Mouse (Mus musculus): ENCODE data around the gene Sec14l4.

The Sec14l4 gene

DNA sequence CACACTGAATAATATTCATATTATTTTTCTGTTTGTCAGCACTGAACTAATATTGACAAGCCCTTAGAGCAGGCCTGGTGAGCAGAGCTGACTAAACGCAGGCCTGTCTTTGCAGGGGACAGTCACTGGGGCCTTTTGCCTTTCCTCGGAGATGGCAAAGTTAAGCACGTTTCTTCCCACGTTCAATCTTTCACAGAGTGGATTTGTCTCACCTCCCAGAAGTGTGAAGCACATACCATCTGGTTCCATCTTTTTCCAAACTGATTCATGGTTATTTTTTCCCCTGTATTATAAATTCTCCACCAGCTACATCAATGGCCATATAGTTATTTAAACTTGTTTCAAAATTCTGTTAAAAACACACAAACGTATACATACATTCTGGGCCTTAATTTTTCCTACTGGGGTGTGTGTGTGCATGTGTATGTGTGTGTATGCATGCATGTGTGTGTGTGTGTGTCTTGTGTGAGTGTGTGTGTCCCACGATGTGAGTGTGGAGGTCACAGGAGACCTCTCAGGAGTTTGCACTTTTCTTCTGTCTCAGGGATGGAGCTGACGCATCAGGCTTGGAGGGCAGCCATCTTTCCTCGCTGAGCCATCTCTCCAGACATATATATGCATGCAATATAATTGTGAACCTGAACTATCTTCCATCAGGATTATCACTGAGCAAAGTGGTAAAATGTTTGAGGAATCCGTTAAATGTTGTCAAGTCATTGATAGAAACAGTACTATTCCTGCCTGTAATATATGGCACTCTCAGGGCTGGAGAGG lies 3.5 kb upstream of the Sec14l4 start:
- no peak for DNase-seq

DNA sequence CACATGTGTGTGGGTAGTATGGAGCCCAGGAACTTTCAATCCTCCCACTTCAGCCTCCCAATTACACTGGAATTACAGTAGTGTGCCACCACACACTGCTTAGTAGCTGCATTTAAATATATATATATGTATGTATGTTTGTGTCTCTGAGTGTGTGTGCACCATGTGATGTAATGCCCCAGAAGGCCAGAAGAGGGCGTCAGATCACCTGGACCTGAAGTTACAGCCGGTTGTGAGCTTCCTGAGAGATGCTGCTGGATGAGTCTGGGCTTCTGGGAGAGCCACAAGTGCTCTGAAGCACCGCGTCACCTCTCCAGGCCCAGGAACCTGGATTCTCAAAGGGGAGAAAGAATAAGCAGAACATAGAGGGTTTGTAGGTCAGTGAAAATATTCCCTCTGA lies 1.9 kb upstream of the Sec14l4 start:
- DNase-seq, result no peak

DNA sequence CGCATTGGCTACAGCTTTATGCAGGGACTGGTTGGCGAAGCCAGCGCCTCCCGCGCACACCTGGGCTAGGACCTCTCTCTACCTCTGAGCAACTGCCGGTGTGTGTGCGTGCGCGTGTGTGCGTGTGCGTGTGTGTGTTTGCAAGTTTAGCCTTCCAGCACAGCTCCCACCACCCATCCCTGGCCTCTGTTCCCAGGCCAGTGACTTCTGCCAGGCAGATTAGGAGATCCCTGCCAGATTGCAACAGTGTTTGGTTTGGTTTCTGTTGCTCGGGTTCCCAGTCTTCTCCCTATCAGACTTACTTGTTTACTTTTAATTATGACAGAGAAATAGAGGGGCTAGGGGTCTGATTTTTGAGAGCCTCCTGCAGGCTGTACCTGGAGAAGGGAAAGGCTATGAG lies 699 bp downstream of the Sec14l4 start:
- DNase-seq, result no peak

DNA sequence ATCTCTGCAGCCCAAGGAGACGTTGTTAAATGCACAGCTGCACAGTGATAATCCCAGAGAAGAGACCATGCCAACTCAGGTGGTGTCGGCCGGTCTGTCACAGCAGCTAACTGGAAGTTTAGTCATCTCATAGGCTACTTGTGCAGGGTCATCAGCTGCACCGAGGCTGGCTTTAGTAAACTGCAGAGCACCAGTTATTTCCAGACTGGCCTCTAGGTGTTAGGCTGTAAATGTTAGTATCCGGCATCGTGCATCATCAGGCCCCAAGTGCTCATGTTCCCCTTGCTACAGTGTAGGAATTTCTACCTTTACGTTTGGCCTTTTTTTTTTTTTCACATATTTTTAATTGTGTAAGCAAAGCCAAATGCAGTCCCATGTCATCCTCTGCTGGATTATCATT lies 2.2 kb downstream of the Sec14l4 start:
- no peak for DNase-seq

DNA sequence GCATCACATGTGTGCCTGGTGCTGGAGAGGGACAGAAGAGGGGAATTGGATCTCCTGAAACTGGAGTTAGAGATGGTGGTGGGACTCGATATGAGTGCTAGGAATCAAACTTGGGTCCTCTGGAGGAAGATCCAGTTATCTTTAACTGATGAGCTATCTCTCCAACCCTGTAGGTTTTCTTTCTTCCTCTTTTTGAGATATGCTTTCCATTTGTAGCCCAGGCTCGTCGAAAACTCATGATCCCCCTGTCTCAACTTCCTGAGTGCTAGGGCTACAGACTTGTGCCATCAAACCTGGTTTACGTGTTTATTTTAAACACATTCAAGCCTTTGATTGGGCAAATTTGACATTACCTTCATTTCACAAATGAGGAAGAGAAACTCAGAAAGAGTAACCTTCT lies 2.9 kb downstream of the Sec14l4 start:
- no peak for DNase-seq

DNA sequence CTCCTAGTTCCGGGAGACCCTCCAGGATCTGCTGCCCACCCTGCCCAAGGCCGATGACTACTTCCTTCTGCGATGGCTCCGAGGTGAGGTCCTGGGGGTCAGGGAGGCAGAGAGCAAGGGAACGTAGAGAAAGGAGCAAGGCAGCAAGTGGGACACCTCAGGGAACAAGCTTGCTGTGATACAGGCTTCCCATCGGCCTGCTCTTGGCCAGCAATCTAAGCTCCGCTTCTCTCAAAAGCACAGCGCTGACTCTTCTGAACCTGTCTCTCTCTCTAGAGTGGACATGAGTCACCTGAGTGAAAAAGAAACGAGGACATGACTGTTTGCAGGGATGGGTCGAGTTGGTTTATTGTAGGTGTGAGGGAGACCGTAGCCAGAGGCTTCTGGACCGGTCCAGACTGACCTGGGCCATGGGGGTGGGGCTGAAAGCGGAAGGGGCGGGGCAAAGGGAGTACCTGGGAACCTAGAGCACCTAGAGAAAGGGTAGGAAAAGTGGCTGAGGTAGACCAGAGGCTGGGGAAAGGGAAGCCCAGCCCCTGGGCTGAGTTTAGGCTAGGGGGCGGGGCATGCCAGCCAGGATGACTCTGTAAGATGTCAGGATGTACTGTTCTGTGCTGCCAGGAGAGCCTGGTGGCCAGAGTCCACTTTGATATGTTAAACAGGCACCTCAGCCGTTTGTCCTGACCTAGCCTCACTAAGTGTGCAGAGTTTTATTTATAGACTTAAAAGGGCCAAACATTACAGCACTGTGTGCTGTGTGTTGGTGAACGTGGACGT lies 4.0 kb downstream of the Sec14l4 start:
- DNase-seq, result no peak

DNA sequence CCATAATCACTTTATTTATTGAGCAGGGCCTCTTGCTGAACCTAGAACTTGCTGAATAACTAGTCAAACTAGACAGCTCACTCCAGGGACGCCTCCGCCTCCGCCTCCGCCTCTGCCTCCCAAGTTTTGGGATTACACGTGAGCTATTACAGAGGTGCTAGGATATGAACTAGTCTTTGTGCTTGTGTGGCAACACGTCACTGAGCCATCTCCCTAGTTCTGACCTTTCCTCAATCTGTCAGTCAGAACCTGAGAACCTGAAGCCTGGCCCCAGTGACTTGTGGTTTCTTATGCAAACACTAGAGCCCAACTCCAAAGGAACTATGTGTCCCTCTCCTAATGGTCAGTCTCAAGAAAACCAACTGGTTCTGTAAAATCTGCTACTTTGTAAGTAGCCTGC lies 4.7 kb downstream of the Sec14l4 start:
- DNase-seq, result no peak

DNA sequence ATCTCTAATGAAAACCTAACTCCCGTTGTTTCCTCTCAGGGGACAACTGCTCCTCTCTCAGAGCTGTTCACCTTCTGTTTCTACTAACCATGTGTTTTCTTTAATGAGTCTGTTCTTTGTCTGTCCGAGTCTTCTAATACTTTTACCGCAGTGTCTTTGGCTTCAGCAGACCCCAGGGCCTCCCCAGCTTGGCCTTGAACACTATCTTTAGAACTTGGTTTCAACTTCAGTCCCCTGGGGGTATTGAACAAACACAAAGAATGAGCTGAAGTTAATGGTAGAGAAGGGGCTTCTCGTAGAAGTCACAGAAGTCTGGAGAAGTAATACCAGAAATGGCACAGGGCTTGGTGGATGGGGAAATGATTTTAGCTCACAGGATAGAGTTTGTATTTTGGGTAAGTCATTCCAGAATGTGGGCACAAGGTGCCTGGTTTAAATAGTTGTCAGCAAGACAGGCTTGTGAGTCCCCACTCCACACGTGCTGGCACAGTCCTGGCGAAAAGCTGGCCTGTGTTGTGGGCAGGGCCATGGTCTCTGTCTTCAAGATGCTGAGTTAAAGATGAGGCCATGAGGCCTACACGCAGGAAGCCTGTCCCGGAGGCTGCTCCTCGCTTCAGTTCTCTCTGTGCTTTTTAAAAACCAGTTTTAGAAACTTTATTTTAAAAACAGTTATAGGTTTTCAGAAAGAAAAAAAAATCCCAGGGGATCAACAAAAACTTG lies 5.3 kb downstream of the Sec14l4 start:
- no peak for DNase-seq

DNA sequence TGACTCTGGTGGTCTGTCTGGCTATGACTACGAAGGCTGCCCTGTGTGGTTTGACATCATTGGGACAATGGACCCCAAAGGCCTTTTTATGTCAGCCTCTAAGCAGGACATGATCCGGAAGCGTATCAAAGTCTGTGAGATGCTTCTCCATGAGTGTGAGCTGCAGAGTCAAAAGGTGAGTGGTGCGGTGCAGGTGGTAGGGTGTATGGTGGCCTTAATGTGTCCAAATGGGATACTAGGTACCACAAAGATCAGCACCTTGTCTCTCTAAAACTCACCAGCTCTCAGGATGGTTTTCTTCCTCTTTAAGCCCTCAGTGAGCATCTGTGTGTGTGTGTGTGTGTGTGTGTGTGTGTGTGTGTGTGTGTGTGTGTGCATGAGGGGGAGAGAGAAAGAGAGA lies 8.7 kb downstream of the Sec14l4 start:
- no peak for DNase-seq

DNA sequence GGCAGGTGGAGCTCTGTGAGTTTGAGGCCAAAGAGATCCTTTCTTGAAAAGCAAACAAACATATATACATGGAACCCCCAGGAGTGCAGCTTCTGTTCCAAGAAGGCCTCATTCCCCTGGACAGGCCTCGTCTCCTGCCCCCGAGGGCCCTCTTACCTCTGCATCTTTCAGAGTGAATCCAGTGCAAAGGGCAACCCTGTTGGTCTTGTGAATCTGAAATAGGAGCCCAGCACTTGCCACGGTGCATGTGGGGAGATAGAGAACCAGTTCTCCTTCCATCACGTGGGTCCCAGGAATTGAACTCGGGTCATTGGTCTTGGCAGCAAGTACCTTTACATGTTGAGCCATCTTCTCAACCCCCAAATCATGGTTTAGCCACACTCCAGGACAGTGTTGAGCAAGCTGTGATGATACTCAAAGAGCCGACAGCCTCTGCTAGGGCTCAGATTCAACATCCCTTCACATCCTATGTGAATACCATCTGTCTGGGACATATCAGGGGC lies 9.9 kb downstream of the Sec14l4 start:
- no peak for DNase-seq

DNA sequence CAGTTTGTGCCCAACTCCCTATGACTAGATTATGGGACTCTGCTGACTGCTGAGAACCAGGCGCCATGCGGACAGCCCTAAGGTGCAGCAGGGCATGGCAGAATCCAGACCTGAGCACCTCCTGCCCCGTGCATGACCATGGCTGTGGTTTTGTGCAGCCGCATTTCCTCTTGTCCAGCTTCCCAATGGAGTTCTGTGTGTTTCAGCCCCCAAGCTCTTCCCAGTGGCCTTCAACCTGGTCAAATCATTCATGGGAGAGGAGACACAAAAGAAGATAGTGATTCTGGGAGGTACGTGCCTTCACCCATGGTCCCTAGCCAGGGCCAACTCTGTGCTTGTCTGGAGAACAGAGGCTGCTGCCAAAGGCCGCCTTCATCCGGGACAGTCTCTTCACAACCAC lies 11.8 kb downstream of the Sec14l4 start:
- no peak for DNase-seq

DNA sequence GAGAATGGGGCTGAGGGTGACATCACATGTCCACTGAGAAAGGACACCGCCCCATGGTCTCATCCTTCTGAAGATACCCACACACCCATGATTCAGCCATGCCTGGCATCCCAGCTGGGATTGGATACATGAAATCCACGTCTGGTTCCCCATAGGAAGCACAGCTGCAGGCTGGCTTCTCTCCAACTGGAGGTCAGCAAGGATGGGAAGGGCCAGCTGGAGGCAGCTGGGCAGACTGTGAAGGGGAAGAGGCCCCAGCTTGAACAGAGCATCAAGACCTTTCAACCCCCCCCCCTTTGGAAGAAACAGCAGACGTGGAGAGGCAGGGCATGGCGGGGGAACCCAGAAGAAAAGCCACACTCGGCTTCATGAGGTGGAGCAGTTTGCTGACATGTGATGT lies 15.3 kb downstream of the Sec14l4 start:
- no peak for DNase-seq

DNA sequence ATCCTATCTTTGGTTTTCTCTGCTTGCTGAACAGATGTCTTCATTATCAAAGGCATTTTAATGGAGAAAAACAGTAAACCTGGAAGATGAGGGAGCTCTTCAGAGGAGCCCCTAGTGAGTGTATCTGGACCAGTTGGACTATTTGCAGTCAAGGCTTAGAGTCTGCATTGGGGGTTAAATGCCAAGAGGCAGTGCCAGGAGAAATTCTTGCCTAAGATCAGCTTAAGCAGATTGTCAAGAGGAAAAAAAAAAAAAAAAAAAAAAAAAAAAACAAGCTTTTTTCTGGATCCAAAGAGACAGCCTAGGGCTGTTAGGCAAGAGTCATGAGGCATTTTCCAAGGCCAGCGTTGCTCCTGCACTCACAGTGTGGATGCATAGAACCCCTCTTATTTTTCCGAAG lies 16.5 kb downstream of the Sec14l4 start:
- DNase-seq, result no peak

DNA sequence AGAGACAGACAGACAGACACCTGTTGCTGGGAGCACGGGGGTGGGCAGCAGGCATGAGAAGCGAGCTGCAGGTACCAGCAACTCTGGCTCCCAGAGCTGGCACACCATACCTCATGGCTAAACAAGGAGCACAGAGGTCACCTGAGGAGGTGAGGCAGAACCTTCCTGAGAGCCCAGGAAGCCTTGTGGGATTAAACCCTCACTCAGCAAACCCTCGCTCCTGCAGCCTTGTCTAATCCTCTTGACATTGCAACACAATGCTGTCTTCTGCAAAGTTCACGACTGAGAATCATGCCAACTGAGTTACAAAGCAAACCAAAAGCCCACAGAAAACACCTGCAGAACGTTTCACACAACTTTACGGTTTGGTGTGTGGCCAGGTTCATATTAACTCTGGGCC lies 17.2 kb downstream of the Sec14l4 start:
- no peak for DNase-seq

DNA sequence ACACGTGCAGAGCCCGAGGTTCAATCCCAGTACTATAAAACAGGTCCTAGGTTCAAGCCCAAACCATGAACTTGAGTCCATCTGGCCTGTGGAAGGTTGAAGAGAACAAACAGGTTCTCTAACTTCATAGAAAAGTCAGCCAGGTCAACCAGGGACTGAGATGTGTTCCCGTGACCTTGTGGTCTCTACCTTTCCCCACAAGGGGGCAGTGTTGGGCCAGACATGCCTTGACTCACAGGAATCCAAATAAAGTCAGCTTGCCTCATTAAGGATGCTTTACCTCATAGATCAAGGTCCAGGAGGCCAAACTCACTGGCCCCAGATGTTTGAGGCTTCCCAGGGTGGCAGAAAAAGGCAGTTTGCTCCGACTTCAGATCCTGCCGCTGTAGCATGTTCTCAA lies 22.3 kb downstream of the Sec14l4 start:
- DNase-seq, result peak; percentile 64

DNA sequence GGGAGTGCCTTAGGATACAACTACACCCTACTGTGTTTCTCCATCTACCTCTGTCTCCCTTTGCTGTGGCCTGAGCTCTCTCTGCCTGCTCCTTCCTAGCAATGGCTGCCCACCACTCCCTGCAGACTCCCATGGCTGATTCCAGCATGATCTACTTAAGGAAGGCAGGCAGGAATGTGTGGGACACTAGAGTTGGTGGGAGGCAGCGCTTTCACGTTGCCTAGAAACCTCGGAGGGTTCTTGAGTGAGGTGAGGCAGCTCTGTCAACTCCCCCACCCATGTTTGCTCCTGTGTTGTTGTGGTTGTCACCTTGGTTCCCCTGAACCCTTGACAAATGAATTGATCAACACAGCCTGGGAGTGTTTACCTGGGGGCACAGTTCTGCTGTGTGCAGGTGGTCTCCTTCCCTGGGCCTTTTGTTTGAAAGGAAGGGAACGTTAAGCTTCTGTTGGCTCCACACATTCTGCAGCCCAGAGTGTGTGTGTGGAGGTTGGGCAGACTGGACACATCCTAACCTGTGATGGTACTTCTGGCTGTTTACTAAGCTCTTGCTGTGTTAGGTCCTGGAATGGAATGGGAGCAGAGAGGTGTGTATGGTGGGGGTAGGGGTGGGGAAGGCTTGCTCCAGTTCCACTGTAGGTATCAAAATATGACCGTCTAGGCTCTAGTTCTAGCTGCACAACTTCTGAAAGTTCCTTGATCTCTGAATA lies 29.8 kb downstream of the Sec14l4 start:
- DNase-seq, result no peak

DNA sequence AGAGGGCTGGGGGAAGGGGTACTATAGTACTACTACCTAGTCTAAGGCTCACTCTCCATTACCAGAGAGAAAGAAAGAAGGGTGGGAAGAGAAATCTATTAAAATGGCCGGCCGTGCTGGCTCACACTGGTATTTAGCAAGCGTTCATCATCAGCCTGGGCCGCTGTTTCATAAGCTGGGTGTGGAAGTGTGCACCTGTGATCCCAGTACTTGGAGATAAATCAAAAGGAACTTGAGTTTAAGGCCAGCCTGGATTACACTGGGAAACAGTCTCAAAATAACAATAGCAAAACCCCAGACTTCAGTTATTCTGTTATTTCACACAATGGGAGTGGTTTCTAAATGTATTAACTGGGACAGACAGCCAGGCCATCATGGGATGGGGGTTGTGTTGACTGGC lies 31.3 kb downstream of the Sec14l4 start:
- DNase-seq, result no peak

DNA sequence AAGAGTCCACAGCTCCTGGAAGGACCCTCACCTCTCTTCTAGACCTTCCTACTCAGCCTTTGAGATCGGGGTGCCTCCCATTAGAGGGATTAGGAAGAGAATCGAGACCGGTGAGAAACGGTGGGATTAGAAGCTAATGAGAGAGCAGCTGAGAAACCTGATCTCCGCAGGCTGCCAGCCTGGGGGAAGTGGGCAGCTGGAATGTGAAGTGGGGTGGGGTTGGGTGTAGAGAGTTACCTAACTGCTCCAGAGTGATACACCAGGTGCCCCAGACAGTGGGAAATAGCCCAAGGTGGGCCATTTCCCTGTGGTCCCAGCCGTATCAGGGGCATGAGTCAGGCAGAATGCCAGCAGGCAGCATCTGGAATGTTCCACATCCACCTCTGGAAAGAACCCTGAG lies 31.7 kb downstream of the Sec14l4 start:
- DNase-seq, result no peak

DNA sequence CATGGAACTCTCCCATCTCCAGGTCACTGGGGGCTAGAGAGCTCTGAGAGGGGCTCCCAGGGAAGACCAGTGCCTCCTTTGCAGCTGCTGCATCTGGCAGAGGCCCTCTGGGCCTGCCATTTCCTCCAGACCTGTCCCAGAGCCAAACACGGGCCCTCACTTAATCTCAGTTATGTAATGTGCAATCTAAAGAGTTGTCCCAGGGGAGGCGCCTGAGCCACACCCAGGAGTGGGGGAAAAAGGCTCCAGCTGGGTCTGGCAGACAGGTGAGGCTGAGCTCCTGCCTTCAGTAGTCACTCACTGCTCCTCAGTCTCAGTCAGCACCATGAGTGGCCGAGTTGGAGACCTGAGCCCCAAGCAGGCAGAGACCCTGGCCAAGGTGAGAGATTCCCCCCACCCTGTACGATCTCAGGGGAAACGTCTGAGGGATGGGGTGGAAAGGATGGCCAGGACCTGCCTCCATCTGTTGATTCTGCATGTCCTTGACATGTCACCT lies 33.4 kb downstream of the Sec14l4 start, which contains the start of gene Sec14l3:
Sec14l3 (plus strand) TSS at position 215 of the 496 bp plus-strand sequence.
- DNase-seq, result no peak

DNA sequence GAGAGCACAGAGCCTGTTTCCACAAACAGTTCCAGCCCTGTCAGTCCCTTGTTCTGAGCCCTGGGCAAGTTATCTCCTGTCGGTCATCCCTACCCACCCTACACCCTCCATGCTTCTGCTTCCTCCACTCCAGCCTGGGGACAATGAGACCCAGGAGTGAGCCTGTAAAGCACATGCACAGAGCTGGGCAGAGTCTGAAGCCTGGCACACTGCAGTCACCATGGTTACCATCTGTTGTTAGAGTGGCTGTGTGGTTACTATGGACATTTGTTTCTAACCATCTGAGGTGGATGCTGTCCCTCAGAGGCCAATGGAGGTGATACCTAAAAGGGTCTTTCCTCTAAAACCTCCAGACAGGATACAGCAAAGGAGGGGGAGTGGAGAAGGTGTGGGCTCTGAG lies 38.4 kb downstream of the Sec14l4 start:
- no peak for DNase-seq

DNA sequence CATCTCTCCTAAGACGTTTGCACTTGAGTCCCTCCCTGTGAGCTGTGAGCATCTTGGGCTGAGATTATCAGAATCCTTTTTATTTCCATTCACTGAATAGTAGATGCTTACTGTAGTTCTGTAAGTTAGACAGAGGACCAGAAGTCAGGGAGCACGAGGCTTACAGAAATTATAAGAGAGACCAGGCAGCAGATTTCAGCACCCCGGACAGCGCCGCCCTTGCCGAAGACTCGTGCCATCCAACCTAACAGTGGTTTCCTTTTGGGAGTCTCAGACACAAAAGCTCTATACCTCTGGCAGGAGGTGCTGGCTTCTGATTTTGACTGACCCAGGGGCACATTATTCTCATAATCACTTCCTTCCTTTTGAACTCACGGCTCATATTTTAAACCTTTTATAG lies 45.4 kb downstream of the Sec14l4 start:
- DNase-seq, result no peak

DNA sequence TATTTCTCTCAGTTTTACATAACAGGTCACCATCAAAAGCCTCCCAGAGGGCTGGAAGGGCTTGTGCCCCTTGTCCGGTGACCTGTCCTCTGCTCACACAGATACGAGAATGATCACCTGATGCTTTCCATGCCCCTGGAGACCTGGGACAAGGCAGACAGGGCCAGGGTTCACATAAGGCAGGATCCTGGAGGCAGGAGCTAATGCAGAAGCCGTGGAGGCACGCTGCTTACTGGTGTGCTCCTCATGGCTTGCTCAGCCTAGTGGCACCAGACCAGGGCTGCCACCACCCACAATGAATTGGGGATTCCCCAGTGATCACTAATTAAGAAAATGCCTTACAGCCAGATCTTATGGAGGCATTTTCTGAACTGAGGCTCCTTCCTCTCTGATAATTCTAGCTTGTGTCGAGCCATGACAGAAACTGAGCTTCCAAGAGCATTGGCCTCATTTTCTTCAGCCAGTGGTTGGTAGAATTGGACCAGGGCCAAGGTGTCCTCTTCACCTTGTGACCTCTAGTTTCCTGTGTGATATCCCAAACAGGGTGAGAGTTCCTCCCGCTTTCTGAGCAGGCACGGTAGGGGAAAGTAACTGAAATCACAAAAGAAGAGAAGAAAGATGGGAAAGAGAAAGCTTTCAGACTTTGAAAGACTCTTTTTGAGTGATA lies 47.1 kb downstream of the Sec14l4 start:
- no peak for DNase-seq
